Mouse (Mus musculus): Measurements from ENCODE around the gene Sipa1.

DNA sequence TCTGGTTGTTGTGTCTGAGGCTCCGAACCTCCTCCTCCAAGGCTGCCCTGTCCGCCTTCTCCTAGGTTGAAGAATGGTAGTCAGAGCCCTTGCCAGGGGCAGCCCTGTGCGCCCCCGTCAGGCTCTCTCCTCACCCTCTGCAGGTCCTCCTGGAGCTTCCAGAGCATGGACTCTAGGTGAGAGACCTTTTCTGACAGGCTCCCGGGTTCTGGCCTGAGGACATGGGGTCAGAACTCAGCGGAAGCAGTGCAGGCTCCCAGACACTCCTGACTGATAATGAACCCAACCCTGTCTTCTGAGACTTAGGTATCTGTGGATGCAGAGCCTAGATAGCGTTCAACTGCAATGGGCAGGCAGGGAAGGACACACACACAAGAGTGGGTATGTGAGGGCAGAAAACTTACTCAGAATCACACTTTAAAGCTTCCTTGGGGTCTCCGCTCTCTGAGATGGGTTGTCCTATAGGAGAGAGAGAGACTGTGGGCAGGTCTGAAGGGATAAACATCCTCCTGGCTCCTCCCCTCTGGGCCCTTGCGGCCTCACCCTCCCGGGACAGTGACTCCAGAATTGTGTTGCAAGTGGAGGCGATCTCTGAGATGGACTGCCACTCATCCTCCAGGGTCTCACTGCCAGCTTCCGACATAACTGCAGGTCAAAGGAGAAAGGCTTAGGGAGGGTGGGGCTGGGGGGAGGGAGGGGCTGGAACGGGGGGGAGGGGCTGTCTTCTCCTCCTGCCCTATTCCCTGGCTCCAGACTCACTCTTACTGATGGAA is 11.8 kb downstream of the Sipa1 start:
- TF ChIP-seq GATA1 (IDR thresholded peaks at IDR 0.05; ENCODE audit: borderline replicate concordance, low read length): no peak
- TF ChIP-seq FLI1 (IDR thresholded peaks at IDR 0.05; ENCODE audit: low read length): no peak
